Mouse (Mus musculus) mammary gland, adult 2 months (tissue): ENCODE measurements around the gene Chrdl1. TPM values are rescaled to one million over a fixed set of nuclear protein-coding genes. Genes with fewer than 3 reads are reported as not detected.

Experiments
- polyA plus RNA-seq: library from polyadenylated mRNA; depleted of rRNA; stranded (reverse); fragments of >200 nt; gene quantifications from 2 replicates; pipeline ENCODE4 v1.2.3, GENCODE M21; 2012; ENCODE audit warnings: low replicate concordance; rRNA removed

Chrdl1 gene
- 8.4 and 23.9 TPM in 2 replicates for polyA plus RNA-seq

GRCm38 (mm10) chrX:143393791-143394369 lies at the start of gene Chrdl1:
Gene Chrdl1, minus strand, starts transcription at chrX:143394262.

Other genes starting within 250 kb of the Chrdl1 start
- gene Pak3, start 124.3 kb upstream of the Chrdl1 start, polyA plus RNA-seq = 0.27 and 0.30 TPM in 2 replicates